Mouse (Mus musculus) intestine, postnatal 0 days (tissue): ENCODE results near the gene Ccdc157. TPM values are rescaled to one million over a fixed set of nuclear protein-coding genes. Genes with fewer than 3 reads are reported as not detected.
"Not testable (repeated sequence)": the region's sequence is repeated elsewhere in the genome, so short reads cannot be mapped to it uniquely, and the experiment has no call there.

Experiments used
- ATAC-seq: fragments of 200-750 bp; cut with Nextera tagmentation; 2 replicates; pipeline ENCODE4 v1.8.0; 2017; ENCODE audit warnings: mild to moderate bottlenecking, moderate TSS enrichment, moderate library complexity
- H3K27ac ChIP-seq: fragments of 300-500 bp; sonication (generic); 2 replicates; pipeline ENCODE4 v1.5.1; 2014; ENCODE audit warnings: mild to moderate bottlenecking, low read depth, low read length, moderate library complexity
- H3K27me3 ChIP-seq: fragments of 300-500 bp; sonication (generic); replicated peaks from 2 replicates; pipeline ENCODE4 v1.6.1; 2014; ENCODE audit warnings: low read length, mixed read lengths; ENCODE audit not compliant: control insufficient read depth, insufficient read depth
- H3K36me3 ChIP-seq: fragments of 300-500 bp; sonication (generic); 2 replicates; pipeline ENCODE4 v1.6.1; 2014; ENCODE audit warnings: mild to moderate bottlenecking, moderate library complexity; ENCODE audit not compliant: control insufficient read depth, insufficient read depth
- H3K4me1 ChIP-seq: fragments of 300-500 bp; sonication (generic); replicated peaks from 2 replicates; pipeline ENCODE4 v1.6.1; 2014; ENCODE audit warnings: antibody characterized with exemption, low read length, mixed read lengths; ENCODE audit not compliant: control insufficient read depth, insufficient read depth
- H3K4me2 ChIP-seq: fragments of 300-500 bp; sonication (generic); replicated peaks from 2 replicates; pipeline ENCODE4 v1.6.1; 2014; ENCODE audit warnings: low read depth, mild to moderate bottlenecking, moderate library complexity
- H3K4me3 ChIP-seq: fragments of 300-500 bp; sonication (generic); 2 replicates; pipeline ENCODE4 v1.5.1; 2014; ENCODE audit warnings: low read depth, low read length
- H3K9ac ChIP-seq: fragments of 300-500 bp; sonication (generic); 2 replicates; pipeline ENCODE4 v1.6.1; 2014; ENCODE audit warnings: mild to moderate bottlenecking, low read depth, low read length
- H3K9me3 ChIP-seq: fragments of 300-500 bp; sonication (generic); 2 replicates; pipeline ENCODE4 v1.6.1; 2016; ENCODE audit warnings: mixed run types; ENCODE audit not compliant: control insufficient read depth
- CTCF ChIP-seq: sonication (generic); IDR thresholded peaks from 2 replicates; pipeline ENCODE4 v1.5.1; 2016; ENCODE audit warnings: low read depth, mild to moderate bottlenecking, control low read depth, antibody characterized with exemption, moderate library complexity
- WGBS: fragments of 180-500 bp; shearing (Covaris S2); extraction: QIAGEN DNeasy Blood & Tissue Kit; methylation state at CpG from one replicate; pipeline ENCODE4 v1.1.7; 2014; 5-methylcytosine and 5-hydroxymethylcytosine counted together
- polyA plus RNA-seq: library from polyadenylated mRNA; unstranded; fragments of >200 nt; fragmentation: Nextera tagmentation; extraction: Ambion mirVana; gene quantifications from 2 replicates; pipeline ENCODE4 v1.2.1, GENCODE M21; 2015

Gene Ccdc157
- polyA plus RNA-seq, 1 experiment from 2014 or later, result 1.1 TPM

DNA sequence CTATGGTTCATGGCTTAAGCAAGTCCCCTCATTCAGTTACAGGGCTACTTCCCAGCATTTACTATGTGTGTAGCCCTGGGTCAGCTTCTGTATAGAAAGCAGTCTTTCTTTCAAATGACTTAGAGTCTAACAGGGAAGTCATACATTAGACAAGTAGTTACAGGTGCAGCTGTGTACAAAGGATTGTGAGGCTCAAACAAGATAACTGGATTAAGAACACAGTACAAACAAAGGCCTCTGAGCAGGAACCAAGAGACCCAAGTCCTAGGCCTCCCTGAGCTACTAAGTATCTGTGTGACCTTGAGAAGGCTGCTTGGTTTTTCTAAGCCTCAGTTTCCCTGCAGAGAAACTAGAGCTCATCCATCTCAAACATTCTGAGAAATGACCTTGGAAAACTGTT, 33.3 kb upstream of the Ccdc157 start:
- Histone ChIP-seq H3K4me1 (peaks cover 12% of the 10 kb centered on the region; the same call in 1 of the 2 replicates), H3K4me2 (no peak overlapping the region), H3K9me3 (no peaks in the 10 kb centered on the region), H3K9ac (no peak overlapping the region), H3K27me3 (no peaks in the 10 kb centered on the region), H3K36me3 (no peaks in the 10 kb centered on the region), H3K4me3 (no peak overlapping the region), H3K27ac (peak overlapping the region; percentile 54)
- TF ChIP-seq CTCF, result no peak
- no peak for ATAC-seq

DNA sequence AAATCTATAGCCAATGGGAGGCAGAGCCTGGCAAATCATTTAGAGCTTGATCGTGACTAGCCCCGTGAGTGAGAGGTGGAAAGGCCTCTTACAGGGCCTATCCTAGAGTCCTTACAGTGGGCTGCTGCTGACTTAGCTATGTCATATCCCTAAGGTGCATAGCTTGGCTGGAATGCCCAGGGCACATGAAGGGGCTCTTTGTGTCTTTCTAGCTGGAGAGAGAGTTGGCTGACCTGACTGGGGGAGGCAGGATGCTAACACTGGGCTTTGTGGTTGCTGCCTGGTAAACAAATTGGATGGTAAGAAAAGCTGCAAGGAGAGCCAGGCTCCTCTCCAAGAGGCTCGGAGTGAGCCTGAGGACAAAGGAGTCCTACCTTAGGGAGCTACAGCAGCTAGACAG, 32.7 kb upstream of the Ccdc157 start:
- no peak for ATAC-seq
- H3K27ac ChIP-seq, result peak overlapping the region; percentile 54; the same call in 1 of the 2 replicates
- WGBS, result 76% methylated on average over 3 of the region's 3 CpGs

DNA sequence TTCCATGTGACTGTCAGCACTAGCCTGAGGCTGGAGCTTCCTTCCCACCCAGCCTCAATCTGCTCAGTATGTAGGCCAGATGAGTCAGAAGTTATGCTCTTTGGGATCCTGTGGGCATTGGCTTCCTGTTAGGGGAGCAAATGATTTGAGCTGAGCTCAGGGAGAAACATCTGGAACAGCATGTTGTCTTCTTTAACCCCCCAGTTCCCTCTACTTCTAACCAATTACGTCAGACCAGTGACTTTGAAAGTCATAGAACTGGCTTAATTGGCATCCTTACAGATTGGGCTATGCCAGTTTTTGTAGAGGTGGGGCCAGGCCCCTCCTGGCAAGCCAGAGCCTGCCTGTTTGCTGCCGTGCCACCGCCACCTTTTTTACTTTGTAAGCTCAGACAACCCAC, 30.6 kb upstream of the Ccdc157 start:
- ATAC-seq, result no peak
- Histone ChIP-seq H3K4me3 (no peak overlapping the region), H3K27me3 (no peaks in the 10 kb centered on the region), H3K9me3 (no peaks in the 10 kb centered on the region), H3K4me2 (no peak overlapping the region), H3K36me3 (no peaks in the 10 kb centered on the region), H3K9ac (peak overlapping the region; percentile 38; the same call in 1 of the 2 replicates), H3K27ac (no peak overlapping the region), H3K4me1 (peaks cover 12% of the 10 kb centered on the region; the same call in 1 of the 2 replicates)
- no peak for TF ChIP-seq CTCF
- 76% methylated on average over 3 of the region's 3 CpGs for WGBS

More for the DNA sequence above, 32.7 kb upstream of the Ccdc157 start:
- Histone ChIP-seq H3K4me2 (no peak overlapping the region), H3K9ac (no peak overlapping the region), H3K4me3 (no peak overlapping the region), H3K27me3 (no peaks in the 10 kb centered on the region), H3K9me3 (no peaks in the 10 kb centered on the region), H3K36me3 (no peaks in the 10 kb centered on the region), H3K4me1 (peaks cover 12% of the 10 kb centered on the region; the same call in 1 of the 2 replicates)
- no peak for TF ChIP-seq CTCF

DNA sequence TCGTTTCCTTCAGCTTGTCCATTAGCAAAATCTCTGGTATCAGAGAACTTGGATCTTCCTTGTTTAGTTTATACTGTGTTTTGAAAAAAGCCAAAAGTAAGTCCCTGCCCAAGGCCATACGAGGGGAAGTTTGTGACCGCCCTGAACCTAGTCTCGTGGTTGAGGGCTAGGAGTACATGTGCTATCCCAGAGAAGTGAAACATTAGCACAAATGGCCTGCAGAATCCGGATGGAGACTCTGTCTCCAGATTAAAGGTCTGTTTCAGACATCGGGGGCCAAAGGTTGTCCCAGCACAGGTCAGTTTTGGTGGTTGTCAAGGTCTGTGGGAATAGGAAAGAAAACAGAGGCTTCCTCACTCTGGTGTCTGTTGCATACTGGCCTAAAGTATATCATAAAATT, 29.1 kb upstream of the Ccdc157 start:
- Histone ChIP-seq H3K27me3 (no peaks in the 10 kb centered on the region), H3K27ac (0 out of 2 replicates have a peak overlapping the region, but pooled peaks have one; percentile 9), H3K9me3 (no peaks in the 10 kb centered on the region), H3K4me2 (peak overlapping the region; percentile 81; the same call in 1 of the 2 replicates), H3K9ac (0 out of 2 replicates have a peak overlapping the region, but pooled peaks have one; percentile 93), H3K4me3 (no peak overlapping the region), H3K36me3 (no peaks in the 10 kb centered on the region), H3K4me1 (peaks cover 12% of the 10 kb centered on the region; the same call in 1 of the 2 replicates)
- no peak for ATAC-seq
- TF ChIP-seq CTCF, result no peak
- WGBS, result 53% methylated on average over 6 of the region's 6 CpGs

DNA sequence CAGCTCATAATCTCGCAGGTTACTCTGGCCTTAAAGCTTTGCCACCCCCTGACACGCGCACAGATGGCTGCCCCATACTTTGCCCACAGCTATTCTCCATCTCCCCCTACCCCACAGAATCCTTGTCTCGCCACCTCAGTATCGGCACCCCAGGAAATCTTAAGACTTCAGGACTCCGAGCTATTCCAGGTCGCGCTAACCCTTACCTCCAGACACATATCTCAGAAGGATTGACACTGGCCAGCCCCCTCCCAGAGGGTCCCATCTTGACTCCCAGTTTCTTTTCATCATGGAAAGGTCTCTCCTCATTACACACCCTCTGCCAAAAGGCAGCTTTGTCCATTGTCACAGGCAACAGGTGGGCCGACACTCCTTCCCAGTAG, 27.2 kb upstream of the Ccdc157 start:
- TF ChIP-seq CTCF, result no peak

DNA sequence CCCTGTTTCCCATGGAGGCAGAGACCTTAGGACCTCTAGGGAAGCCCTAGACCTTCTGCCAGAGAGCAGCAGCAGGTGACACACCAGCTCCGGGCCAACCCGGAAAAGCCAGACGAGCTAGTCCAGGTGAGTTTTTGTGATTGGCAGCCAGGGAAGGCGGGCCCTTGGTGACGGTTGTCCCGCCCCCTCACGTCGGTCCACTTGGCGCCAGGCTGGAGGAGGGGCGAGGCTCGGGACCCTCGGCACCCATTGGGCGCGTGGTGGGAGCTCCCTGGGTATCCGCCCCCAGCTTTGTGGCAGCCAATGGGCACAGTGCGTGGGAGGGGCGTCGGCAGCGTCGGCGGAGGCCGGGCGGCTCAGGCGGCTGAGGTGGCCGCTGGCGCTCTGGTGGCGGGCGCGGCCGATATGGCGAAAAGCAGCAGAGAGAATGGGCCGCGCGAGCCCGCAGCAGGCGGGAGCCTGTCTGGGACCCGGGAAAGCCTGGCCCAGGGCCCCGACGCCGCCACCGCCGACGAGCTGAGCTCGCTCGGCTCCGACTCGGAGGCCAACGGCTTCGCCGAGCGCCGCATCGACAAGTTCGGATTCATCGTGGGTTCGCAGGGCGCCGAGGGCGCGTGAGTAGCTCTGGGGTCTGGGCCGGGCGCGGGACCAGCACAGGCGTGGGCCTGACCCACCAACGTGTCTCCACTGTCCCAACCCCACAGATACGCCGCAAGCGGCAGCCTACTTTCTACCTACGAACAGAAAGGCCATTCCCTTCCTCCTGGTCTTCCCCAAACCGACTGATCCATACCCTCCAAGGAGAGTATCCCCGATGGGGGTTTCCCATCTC, 26.6 kb upstream of the Ccdc157 start, which contains the start of gene Tbc1d10a:
Gene Tbc1d10a (plus strand): TSS at position 304 of the 832 bp plus-strand sequence.
- Histone ChIP-seq H3K4me1 (peaks cover 5% of the 10 kb centered on the region; the same call in 1 of the 2 replicates), H3K4me3 (peak within 1 kb of the TSS; percentile 94), H3K9me3 (no peaks in the 10 kb centered on the region), H3K4me2 (peak within 1 kb of the TSS; percentile 81), H3K27ac (peak within 1 kb of the TSS; percentile 84), H3K36me3 (no peaks in the 10 kb centered on the region; the same call in 1 of the 2 replicates), H3K27me3 (no peaks in the 10 kb centered on the region), H3K9ac (peak within 1 kb of the TSS; percentile 93)
- ATAC-seq, result peak; percentile 99
- 0 out of 2 replicates have a peak, but pooled peaks have one; percentile 8 for TF ChIP-seq CTCF
- under 1% methylated on average over 71 of the region's 71 CpGs for WGBS

More for the DNA sequence above, 27.2 kb upstream of the Ccdc157 start:
- Histone ChIP-seq H3K9me3 (no peaks in the 10 kb centered on the region), H3K27ac (peak overlapping the region; percentile 84), H3K4me1 (peaks cover 5% of the 10 kb centered on the region; the same call in 1 of the 2 replicates), H3K4me2 (peak overlapping the region; percentile 81), H3K27me3 (no peaks in the 10 kb centered on the region), H3K4me3 (peak overlapping the region; percentile 94), H3K36me3 (no peaks in the 10 kb centered on the region), H3K9ac (peak overlapping the region; percentile 93)
- WGBS, result 7% methylated on average over 9 of the region's 9 CpGs
- no peak for ATAC-seq

DNA sequence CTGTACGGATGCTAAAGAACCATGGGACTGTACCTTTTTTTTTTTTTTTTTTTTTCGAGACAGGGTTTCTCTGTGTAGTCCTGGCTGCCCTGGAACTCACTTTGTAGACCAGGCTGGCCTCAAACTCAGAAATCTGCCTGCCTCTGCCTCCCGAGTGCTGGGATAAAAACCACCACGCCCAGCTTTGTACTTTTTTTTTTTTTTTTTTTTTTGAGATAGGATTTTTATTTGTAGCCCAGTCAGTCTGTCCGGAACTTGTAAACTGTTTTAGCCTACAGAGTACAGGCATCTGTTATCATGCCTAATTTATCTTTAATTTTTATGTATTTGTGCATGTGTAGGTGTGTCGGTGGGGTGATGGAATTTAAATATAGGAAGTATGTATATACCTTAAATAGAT, 25.4 kb upstream of the Ccdc157 start:
- H3K4me1 ChIP-seq, H3K9ac ChIP-seq, H3K4me3 ChIP-seq, H3K27ac ChIP-seq, H3K4me2 ChIP-seq, H3K27me3 ChIP-seq, ATAC-seq, H3K9me3 ChIP-seq: not testable (repeated sequence)
- 88% methylated on average over 6 of the region's 6 CpGs for WGBS
- peaks cover 11% of the 10 kb centered on the region for H3K36me3 ChIP-seq
